Mouse (Mus musculus): ENCODE results near the gene Nckap5.

- TF ChIP-seq ZNF384 (IDR thresholded peaks at IDR 0.05; ENCODE audit: low read depth, low read length) (no peak), CHD2 (IDR thresholded peaks at IDR 0.05; ENCODE audit: low read depth, low read length) (no peak), MAFK (IDR thresholded peaks at IDR 0.05; ENCODE audit: insufficient read depth, low read depth, low read length) (no peak), HCFC1 (IDR thresholded peaks at IDR 0.05; ENCODE audit: borderline replicate concordance, insufficient read depth, low read length) (no peak), ZC3H11A (IDR thresholded peaks at IDR 0.05; ENCODE audit: borderline replicate concordance, low read depth, low read length) (no peak)
Measured at GRCm38 (mm10) chr1:125949076-125949475, 881.5 kb downstream of the Nckap5 start.

Data from ES-E14 (cell line).